Mouse (Mus musculus) layer of hippocampus, postnatal 10 days (tissue): ENCODE data around the gene Pbx1. TPM values are rescaled to one million over a fixed set of nuclear protein-coding genes. Genes with fewer than 3 reads are reported as not detected.
A peak's percentile ranks its signal among the peaks of the same experiment; 100 is the strongest.
"Not testable (repeated sequence)": the region's sequence is repeated elsewhere in the genome, so short reads cannot be mapped to it uniquely, and the experiment has no call there.

Source experiments
- DNase-seq, 2 experiments: peaks; one replicate each; pipeline ENCODE4 v3.0.0; 2021; ENCODE audit warnings: low spot score in 2 of 2
- long read RNA-seq: library from polyadenylated mRNA; stranded (forward); transcript quantifications from one replicate; pipeline ENCODE4 v2.0.0, GENCODE M21; 2023
- total RNA-seq, 2 experiments: library from RNA; stranded (reverse); gene quantifications; 2 replicates each; pipeline ENCODE4 v1.2.3; 2021

Pbx1 gene
- 100 to 1,000 TPM; 126 to 143 TPM for total RNA-seq
- long read RNA-seq, partial matches to known transcripts: 3 of 30 reads
- long read RNA-seq, other reads (novel, unspliced or antisense): 27 of 30 reads

DNA sequence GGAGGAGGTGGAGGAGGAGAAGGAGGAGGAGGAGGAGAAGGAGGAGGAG, at the start of gene Pbx1:
TSS of gene Pbx1 (minus strand) at position 39 of the 49 bp plus-strand sequence.
- not testable (repeated sequence) for DNase-seq

DNA sequence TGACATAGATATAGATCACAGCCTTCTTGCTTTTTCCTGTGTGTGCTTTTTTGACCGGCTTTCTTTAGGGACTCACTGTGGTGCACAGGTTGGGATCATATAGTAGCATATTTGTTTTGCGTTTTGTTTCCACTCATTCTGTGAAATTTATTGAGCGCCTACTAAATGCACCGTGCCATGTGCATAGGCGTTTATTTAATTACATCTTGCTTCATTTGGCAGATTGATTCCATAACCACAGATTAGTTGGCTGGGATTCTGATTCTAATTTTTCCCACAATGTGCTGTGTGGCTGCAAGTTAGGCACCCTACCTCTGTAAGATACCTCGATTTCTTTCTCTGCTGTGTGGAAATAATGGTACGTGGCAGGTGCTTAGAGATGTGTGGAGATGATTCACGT, 47.6 kb upstream of the Pbx1 start:
- no peak for DNase-seq

- DNase-seq: no peak
Observed at GRCm38 (mm10) chr1:168478829-168479228, 46.8 kb upstream of the Pbx1 start.

GRCm38 (mm10) chr1:168476917-168477316, 44.8 kb upstream of the Pbx1 start:
- DNase-seq: no peak

- no peak for DNase-seq
Observed at GRCm38 (mm10) chr1:168476216-168476897, 44.3 kb upstream of the Pbx1 start.

DNA sequence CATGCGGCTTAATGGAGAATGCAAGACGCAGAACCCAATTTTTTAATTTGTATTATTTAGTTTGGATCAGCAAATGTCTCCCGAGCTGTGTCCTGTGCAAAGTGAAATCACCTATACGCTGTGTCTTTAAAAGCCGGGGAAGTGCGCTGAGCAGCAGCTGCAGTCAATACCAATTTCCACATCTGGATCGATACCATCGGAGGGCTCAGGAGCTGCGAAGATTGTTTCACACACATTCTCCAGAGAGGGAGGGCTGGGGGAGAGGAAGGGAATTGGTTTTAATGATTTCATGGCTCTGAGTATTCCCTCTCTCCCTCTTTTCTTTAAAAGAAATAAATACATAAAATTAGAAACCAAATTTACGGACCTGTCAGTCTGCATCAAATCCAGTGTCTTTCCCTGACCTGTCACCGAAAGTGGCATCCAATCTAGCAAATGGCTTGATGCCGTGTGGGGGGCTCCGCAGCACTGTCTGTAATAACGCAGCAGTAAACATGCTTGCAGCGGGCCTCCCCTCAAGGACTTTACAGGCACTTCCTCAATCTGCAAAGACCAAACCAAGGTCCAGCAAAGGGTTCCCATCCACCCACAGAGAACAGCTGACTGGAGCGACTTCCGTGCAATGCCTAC, 43.6 kb upstream of the Pbx1 start:
- DNase-seq: no peak

DNA sequence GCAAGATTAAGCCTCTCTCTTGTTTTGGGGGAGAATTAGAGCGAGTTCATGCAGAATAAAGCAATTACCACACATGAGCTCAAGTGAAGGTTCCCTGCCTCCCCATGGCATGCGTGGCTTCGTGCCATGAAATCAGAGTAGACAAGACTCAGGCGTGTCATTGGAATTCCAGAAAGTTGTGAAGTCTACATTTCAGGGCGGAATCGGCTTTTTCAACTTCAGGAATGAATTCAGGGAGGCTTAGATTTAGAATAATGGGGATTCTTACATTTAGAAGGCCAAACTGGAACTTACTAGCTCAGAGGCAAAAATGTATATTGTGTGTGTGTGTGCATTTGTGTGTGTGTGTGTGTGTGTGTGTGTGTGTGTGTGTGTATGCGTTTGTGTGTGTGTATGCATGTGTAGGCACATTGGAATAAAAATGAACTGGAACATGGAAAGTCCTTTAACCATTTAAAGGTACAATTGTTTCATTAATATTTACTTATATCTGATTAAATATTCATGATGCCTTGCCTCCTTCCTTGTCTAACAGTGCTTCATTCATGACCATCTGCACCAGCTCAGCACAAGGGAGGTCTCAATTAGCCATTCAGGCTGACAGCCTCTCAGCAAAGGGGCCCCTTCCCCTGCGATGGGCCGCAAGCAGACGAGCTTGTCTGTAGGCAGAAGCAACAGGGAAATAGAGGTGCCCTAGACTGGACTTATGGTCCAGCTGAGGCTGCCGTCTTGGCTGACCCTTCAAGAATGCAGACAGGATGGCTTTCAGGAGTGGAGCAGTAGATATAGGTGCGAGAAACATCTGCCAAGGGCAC, 41.4 kb upstream of the Pbx1 start:
- DNase-seq: peak in 1 of 2 experiments; percentile 13

DNA sequence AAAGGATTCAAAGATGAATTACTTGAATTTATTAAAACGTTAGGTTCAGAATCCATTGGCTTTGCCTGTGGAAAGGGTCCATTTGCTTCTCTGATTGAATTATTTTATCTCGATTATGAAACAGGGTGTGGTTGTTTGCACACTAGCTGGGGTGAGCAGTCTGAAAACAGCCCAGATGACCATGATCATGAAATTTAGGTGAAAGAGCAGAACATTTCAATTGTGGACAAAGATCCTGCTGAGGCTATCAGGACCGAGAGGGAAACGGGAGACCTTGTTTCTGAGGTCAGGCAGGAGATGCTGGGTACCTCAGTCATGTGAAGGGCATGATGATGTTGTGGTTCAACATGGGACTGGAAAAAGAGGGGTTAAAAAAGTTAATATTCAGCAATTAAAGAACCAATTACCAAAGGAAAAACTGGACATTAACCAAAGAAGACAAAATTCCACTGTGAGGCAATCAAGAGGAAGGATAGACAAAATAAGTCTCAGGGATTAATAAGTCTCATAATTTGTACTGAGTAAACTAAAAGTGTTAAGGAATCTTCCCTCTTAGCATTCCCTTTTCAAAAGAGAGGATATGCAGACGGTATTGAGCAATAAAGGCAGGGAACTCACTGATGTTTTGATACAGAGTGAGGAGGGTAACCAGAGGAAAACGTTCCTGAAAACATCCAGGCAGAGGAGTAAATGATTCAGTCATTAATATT, 40.6 kb upstream of the Pbx1 start:
- no peak for DNase-seq

DNA sequence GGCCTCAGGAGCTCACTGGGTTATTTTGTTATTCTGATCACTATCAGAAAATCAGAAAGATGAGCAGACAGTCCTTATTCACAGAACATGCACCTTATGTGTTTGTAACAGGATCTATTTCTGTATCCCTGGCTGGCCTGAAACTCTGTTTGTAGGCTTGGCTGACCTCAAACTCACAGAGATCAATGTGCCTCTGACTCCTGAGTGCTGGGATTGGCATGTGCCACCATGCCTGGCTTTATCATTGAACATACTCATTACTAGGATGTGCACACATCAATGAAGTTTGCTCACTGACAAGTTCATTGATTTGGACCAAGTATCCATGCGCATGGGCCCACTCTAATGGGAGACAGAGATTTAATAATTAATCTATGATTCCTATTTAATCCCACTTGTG, 27.4 kb upstream of the Pbx1 start:
- DNase-seq: no peak

DNA sequence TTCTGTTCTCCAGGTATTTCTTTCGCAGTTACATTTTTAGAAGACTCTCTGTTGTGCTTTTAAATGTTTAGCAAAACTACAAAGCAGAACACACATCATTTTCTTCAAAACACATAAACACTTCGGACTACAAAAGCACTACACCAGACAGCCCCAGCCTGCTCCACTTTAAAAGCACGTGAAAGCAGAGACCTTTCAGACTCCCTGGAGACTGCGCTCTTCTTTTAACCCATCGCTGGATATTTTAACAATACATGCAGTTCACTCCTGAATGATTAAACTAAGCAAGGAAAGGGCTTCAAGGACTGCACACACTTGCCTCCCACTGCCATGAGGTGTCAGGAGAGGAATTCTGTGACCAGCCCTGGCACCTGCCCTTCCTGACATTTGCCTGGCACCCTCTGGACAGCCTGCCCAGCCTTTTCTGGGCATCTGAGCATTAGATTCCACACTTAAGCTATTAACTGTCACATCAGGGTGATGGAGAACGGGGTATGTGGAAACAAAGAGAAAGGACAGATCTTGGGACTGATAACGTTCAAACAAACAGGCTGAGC, 25.2 kb upstream of the Pbx1 start:
- DNase-seq: no peak

DNA sequence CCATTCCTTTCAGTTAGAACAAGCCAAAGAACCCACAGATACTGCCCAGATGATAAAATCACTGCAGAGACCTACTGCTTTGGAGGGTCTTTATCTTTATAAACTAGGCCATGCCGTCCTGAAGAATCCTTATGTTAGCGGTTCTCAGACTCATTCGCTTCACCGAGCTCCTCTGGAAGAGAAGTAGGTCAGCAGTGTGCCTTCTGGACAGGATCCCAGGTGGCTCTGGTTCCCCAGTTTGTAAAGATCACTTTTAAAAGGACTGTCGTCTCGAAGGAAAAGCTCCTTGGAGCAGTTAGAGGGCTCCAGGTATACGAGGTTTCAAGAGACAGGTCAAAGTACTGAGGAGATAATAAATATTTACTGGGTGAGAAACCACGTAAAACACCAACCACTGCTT, 23.1 kb upstream of the Pbx1 start:
- no peak for DNase-seq

GRCm38 (mm10) chr1:168433671-168434070, 1.6 kb upstream of the Pbx1 start:
- no peak for DNase-seq

DNA sequence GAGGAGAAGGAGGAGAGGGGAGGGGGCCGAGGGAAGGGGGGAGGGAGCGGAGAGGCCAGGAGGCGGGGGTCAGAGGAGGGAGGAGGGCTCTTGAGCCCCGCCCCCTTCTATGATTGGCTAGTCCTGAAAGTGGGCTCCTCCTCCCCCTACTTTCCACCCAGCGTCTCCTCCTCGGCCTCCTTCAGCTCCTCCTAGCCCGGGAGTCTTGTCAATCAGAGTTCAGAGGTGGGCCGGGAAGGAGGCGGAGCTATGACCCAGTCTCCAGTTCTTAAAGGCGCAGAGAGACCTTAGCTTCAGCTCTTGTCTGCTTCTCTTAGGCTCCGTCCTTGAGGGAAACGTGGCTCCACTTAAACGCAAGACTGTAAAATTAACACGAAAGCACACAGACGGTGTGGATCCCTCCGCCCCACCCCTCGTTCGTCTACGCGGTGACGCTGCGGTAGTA, 233 bp upstream of the Pbx1 start:
- peak; percentile 92 to 94 for DNase-seq

- DNase-seq: peak; percentile 77 to 81
Observed at GRCm38 (mm10) chr1:168431711-168432231, 299 bp downstream of the Pbx1 start.

DNA sequence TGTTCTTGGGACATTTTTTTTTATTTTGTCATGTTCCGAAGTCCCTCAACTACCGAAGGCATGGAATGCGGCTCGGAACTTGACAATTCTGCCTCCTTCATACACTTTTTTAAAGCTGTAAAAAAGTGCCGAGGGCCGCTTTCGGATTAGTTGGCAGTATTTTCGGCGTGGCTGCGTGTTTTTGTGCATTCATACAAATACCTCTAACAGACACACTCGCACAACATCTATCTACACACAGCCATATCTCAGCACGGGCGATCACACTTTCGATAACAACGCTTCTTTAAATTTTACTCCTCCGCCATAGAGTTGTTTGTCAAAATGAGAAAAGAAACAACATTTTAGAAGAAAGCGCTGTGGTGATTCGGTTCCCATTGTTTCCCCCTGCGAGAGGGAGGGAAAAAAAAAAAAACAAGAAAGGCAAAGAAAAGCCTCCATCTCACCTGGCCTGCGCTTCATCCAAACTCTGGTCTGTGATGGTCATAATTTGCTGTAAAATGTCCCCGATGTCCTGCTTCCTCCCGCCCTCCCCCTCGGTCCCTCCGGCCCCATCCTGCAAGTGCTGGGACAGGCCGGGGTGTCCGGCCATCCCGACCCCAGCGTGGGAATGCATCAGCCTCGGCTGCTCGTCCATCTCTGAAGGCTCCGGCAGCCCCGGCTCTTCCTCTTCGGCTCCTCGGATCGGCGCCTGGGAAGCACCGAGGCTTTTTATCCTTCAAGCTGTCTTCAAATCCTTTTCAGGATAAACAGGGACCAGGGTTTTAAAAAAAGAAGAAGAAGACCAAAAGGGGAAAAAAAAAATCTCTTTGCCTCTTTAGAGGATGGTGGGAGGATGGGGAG, 981 bp downstream of the Pbx1 start:
- peak in 1 of 2 experiments; percentile 63 for DNase-seq

- DNase-seq: no peak
Observed at GRCm38 (mm10) chr1:168429856-168430644, 2.0 kb downstream of the Pbx1 start.

GRCm38 (mm10) chr1:168429406-168429805, 2.7 kb downstream of the Pbx1 start:
- DNase-seq: no peak

GRCm38 (mm10) chr1:168428255-168428654, 3.8 kb downstream of the Pbx1 start:
- no peak for DNase-seq

GRCm38 (mm10) chr1:168427596-168427995, 4.5 kb downstream of the Pbx1 start:
- DNase-seq: no peak

- DNase-seq: no peak
Observed at GRCm38 (mm10) chr1:168426900-168427299, 5.2 kb downstream of the Pbx1 start.
